Mouse (Mus musculus) granulocyte monocyte progenitor cell, adult 5-6 weeks (primary cell): ENCODE measurements around the gene Anks1. TPM values are rescaled to one million over a fixed set of nuclear protein-coding genes. Genes with fewer than 3 reads are reported as not detected.

Source experiments
- ATAC-seq: replicated peaks from 2 replicates; pipeline ENCODE4 v1.8.0; 2016; ENCODE audit warnings: mild to moderate bottlenecking, moderate TSS enrichment, inconsistent platforms; ENCODE audit not compliant: poor library complexity, severe bottlenecking
- total RNA-seq, 2 experiments: library from RNA; stranded (forward) in 1 of 2; stranded (reverse) in 1 of 2; fragments of 200-712, 200-1000 nt in 1 of 2; fragments of >200 nt in 1 of 2; fragmentation: Nextera tagmentation in 1 of 2; gene quantifications; 2 replicates each; pipeline ENCODE4 v1.2.3; 2014 to 2017

Anks1 gene
- total RNA-seq, 2 experiments from 2014 or later, result 31.9 to 49.0 TPM

DNA sequence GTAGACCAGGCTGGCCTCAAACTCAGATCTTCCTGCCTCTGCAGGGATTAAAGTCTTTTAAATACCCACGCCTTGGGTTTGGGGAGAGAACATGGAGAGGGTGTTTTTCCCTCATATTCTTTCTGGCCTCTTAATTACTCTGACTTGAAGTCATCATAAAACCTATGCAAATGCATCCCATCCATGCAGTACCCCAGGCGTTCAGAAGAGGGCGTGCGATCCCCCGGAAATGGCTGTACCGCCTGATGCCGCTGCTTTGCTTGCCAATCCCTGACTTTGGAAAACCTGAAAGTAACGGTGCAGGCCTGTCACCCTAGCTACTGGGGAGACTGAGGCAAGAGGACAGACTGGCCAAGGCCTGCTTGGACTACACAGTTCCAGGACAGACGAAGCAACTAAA, 172.3 kb downstream of the Anks1 start:
- ATAC-seq, result no peak

DNA sequence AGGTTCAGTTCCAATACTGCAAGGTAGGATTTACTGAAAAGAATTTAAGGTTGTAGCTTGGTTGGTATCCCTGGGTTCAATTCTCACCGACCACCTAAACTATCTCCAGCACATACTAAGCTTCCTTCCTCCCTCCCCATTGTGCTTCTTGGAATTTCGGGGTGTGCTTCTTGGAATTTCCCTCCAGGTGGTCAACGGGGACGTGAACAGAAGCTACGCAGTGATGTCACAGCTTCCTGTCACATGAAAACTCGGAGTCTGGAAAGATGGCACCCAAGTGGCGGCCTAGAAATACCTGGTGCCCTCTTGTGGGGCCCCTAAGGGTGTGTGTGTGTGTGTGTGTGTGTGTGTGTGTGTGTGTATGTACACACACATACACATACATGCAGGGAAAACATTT, 172.8 kb downstream of the Anks1 start:
- ATAC-seq, result no peak

DNA sequence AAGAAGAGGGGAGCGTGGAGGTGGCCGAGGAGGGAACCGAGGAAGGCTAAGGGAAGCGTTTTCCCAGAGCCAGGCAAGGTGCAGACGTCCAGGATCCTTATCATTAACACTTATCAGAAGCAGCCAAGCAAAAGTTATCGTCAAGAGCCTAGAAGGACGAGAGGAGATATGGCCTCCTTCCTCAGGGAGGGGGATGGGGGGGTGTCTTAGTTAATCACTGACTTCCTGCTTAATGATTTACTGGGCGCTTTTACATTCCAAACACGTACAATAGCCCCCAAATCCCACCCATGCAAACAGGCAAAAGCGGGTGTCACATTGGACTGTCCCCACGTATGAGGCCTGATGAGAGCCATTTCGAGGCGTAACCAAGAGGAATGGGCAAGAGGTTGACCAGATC, 173.8 kb downstream of the Anks1 start:
- ATAC-seq, result no peak

DNA sequence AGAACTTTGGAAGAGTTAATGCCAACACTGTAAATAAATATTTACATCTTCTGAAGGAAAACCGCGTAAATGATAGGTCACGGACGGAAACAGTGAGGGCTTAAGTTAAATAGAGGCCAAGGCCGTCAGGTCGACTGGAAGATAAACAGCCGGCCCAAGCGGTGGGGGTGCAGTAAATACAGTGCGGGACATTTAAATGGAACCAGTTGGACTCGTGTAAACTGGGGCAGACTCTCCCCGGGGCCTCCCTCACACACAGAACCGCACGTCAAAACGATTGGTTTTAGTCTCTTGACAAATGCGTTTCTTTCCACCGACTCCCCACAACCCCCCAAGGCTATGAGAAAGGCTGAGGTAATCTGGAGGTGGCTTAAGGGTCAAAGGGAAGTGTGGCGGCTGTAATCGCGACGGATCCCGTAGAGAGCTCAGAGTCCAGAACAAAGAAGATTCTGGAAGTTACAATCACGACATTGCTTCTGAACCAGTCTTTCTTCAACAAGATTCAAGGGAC, 175.3 kb downstream of the Anks1 start:
- no peak for ATAC-seq

DNA sequence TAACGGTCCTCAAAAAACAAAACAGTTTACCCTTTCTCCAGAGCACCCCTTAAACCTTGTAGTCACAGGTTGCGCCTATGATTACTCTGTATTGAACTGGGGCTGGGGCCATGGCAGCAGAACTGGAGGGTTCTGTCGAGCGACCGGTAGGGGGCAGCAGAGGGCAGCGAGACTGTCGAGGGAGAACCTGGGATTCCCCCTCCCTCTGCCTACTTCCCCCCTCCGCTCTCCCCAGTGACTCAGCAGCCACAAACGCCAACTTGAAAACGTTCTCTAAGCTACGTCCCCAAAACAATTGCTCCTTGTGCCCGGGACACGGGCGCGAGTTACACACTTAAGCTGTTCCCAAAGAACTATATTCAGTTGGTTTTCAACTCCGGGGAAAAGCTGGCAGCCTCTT, 175.9 kb downstream of the Anks1 start:
- peak; percentile 74 for ATAC-seq

DNA sequence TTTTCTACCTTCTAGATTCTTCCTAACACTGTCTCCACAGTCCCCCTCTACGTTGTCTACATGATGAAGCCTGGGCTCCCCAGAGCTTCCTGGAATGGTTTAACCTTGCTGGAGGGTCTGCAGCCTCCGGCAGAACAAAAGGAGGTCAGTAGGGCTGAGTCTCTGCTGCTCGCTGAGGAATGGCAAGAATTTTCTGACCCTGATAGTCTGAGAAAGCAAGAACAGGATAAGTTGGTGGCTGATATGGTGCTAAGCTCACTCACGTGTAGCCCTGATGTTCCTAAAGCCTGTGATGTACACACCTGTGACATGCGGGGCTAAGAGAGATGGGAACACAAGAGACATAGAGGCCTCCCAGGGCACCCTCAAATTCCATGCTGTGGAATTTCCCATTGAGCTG, 178.3 kb downstream of the Anks1 start:
- ATAC-seq, result no peak

DNA sequence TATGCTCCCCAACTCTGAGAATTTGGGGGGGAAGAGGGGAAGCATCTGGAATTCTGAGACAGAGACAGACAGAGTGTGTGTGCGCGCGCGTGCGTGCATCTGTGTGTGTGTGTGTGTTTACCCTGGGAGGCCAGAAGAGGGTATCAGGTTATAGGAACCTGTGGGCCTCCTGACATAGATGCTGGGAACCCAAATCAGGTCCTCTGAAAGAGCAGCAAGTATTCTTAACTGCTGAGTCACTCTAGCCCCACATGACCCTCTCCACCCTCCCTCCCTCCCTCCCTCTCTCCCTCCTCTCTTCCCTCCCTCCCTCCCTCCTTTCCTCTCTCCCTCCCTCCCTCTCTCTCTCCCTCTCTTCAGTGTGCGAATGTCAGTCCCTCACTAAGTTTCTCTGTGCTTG, 179.6 kb downstream of the Anks1 start:
- no peak for ATAC-seq

DNA sequence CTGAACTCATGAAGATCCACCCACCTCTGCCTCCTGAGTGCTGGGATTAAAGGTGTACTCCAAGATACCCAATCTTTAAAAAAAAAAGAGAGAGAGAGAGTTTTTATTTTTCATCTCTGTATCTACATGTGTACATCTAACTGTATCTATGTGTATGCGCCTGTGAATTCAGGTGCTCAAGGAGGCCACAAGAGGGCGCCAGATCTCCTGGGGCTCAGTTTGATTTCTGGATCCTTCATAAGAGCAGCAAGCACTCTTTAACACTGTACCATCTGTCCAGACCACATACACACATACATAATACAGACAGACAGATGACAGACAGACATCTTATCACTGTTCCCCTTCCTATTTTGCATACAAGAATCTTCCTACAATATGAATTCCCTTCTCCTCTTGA, 183.2 kb downstream of the Anks1 start:
- no peak for ATAC-seq

DNA sequence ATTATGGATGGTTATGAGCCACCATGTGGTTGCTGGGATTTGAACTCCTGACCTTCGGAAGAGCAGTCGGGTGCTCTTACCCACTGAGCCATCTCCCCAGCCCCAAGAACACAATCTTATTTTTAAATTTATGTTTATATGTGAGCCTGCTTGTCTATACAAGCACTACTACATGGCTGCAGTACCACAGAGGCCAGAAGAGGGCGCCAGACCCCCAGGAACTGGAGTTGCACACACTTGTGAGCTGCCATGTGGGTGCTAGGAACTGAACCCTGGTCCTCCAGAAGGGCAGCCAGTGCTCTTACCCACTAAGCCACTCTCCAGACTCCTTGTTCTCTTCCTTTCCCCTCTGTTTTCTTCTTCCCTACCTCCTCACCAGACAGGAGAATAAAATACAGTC, 184.7 kb downstream of the Anks1 start:
- ATAC-seq, result no peak

DNA sequence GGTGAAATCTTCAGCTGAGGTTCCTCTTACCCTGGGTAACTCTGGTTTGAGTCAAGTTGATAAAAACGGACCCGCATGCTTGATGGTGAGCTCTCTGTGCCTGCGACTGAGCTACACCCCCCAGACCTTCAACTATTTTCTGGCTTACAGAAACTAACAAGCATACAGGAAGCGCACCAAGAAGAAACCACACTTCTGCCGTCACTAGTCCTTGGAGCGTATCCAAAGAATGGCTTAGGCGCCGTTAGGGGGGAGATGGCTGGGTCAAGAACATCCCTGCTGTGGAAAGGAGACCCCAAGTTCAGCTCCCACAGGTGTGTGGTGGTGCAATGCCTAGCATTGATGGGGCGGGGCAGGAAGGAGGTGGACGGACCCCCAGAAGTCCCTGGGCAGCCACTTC, 187.3 kb downstream of the Anks1 start:
- ATAC-seq, result no peak

DNA sequence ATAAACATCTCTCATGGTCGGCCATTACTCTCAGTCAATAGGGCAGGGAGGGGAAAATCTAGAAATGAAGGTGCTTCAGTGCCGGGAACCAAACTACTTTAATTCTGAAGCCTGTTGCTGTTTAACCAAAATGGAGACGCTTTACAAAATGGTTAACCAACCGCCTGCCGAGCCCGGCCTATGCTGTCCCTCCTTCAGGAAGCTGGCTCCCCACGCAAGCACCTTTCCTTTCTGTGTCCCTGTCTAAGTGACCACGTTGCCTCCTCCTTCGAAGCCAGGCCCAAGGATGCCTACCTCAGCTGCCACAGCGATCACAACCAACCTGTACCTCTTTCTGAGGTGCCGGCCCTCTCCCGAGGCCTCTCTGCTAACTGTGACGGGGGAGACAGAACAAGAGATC, 188.2 kb downstream of the Anks1 start:
- ATAC-seq, result no peak

DNA sequence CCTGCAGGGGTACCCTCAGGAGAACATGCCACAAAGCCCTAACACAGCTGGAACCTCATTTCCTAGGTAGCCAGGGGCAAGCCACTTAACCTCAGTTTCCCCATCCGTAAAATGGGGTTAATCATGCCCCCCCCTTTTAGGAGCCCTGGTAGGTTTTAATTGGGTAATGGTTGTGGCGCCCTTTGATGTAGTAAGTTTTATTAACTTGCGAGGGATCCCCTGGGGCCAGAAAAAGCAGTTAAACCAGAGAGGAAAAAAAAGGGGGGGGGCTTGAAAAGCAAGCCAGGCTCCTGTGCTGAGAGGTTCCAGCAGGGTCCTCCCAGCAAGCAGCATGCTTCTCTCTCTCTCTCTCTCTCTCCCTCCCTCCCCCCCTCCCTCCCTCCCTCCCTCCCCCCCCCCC, 190.0 kb downstream of the Anks1 start:
- no peak for ATAC-seq

DNA sequence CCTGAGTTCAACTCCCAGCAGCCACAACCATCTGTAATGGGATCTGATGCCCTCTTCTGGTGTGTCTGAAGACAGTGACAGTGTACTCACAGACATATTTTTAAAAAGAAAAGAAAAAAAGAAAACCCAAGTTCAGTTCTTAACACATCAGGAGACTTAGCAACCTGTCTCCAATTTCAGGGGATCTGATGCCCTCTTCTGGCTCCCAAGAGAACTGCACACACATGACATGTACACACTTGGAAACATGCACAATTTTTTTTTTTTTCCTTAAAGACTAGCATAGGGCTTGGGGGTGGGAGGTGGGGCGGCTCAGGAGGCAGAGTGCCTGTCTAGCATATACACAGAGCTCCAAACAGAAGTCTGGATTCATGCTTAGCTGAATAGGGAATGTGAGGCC, 191.6 kb downstream of the Anks1 start:
- no peak for ATAC-seq

DNA sequence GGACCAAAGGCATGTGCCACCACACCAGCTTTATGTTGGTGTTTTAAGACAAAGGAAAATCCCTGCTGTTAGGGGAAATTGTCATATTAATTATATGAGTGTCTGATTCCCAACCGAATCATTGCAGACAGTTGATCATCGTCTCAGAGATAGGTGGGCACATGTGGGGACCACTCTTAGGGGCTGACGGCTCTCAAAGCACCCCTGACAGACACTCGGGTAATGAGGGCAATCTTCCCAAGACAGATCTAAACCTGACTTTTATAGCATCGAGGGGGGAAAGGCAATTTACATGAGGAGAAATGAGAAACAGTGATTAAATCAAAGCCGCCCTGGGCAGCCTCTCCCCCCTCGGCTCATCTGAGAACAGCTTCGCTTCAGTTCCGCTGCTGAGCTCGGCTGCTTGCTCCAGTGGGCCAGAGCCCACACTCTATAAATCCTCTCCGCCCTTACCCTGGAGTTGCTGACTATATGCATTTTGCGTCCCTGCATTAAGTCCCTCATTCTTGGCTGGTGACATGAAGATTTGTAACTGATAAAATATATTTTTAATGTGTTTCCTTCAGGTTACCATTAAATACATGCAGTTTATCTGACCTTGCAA, 192.3 kb downstream of the Anks1 start:
- no peak for ATAC-seq

DNA sequence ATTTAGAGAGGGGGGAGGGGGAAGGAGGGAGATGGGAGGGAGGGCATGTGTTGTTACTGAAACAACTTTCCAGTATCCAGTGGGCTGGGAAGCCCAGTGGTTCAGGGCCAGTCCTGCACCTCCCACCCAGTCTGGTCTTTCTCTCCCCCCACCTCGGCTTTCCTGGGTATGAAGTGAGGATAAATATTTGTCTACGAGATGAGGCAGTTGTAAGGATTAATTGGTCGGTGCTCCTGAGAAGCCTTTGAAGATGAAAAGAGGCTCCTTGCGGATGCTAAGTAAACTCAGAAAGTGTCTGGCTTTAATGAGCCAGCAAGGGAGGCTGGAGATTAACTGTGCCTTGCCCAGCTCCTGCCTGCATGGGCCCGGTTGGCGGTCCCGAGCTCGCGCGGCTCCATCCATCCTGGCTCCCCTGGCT, 192.8 kb downstream of the Anks1 start:
- ATAC-seq, result no peak

DNA sequence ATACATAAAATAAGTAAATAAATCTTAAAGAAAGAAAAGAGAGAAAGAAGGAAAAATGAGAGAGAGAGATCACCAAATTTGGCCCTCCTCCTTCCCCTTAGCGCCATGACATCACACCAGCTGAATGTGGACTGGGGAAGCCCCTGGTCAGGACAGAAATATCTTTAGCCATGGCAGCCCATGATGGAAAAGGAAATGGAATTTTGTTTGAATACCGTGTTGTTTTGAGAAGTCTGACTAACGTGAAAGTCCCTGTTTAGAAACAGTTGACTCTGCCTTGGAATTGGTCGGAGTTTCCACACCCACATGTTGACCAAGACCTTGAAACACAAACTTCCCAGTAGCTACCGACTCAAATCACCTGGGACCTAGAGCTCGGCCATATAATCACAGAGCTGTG, 195.3 kb downstream of the Anks1 start:
- ATAC-seq, result no peak

DNA sequence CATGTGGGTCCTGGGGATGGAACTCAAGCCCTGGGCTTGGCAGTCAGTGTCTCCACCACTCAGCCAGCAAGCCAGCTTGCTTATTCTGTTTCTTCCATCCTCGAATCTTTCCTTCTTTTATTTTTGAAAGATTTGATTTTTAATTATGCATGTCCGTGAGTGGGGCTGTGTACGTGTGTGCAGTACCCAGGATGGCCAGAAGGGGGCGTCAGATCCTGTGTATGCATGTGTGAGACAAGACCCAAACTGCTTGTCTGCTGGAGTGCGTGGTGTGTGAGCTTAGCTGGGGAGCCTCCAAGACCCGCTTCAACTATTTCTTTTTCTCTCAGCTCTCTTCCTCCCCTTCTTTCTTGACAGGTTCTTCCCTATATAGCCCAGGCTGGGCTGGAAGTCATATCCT, 197.2 kb downstream of the Anks1 start:
- ATAC-seq, result no peak

DNA sequence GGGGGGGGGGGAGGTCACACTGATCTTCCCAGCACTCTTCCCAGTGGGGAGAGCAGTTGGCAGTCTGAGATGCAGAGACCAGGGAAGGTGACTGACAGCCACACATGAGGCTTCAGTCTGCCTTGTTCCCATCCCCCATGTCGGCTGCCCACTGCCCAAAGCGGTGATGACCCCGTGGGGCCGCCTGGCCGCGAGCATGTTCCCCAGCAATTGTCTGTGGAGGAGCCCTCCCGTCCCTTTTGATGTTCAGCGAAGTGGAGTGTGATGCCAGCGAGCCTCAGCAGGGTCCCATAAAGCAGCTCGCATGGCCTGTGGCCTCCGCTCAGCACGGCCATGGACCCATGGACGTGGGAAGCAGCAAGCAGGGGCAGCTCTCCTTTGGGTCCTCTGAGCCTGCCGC, 198.2 kb downstream of the Anks1 start:
- ATAC-seq, result no peak

DNA sequence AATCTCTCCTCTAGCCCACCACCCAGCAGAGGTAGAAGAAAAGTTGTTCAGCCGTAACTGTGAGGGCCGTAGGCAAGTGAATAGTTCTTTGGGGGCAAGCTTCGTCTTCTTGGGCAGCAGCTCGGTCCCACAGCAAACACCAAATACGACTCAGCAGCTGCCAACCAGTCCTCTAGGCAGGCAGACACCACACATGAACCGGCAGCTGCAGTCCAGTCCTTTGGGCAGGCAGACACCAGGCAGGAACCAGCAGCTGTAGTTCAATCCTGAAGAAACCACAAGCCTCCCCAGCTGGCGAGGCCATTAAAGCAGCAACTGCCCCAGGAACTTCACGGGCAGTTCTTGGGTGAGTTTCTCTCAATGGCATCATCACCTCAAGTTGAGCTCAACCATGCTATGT, 203.2 kb downstream of the Anks1 start:
- no peak for ATAC-seq
